Mouse (Mus musculus) kidney, postnatal 0 days (tissue): ENCODE measurements around the gene Znhit2. TPM values are rescaled to one million over a fixed set of nuclear protein-coding genes. Genes with fewer than 3 reads are reported as not detected.
A peak's percentile ranks its signal among the peaks of the same experiment; 100 is the strongest.

ENCODE experiments used
- ATAC-seq: fragments of 200-750 bp; cut with Nextera tagmentation; replicated peaks from 2 replicates; pipeline ENCODE4 v1.8.0; 2017; ENCODE audit warnings: low read depth, moderate number of reproducible peaks, moderate TSS enrichment, moderate library complexity; ENCODE audit not compliant: low FRiP score
- DNase-seq: peaks from one replicate; pipeline ENCODE4 v3.0.0-alpha.2; 2016; ENCODE audit warnings: low spot score
- H3K27ac ChIP-seq: fragments of 300-500 bp; sonication (generic); 2 replicates; pipeline ENCODE4 v1.5.1; 2014; ENCODE audit warnings: mild to moderate bottlenecking
- H3K27me3 ChIP-seq: fragments of 300-500 bp; sonication (generic); 2 replicates; pipeline ENCODE4 v1.6.1; 2014; ENCODE audit warnings: low read length, mixed read lengths; ENCODE audit not compliant: insufficient read depth
- H3K36me3 ChIP-seq: fragments of 300-500 bp; sonication (generic); 2 replicates; pipeline ENCODE4 v1.6.1; 2014; ENCODE audit warnings: low read length, mixed read lengths; ENCODE audit not compliant: insufficient read depth
- H3K4me1 ChIP-seq: fragments of 300-500 bp; sonication (generic); replicated peaks from 2 replicates; pipeline ENCODE4 v1.6.1; 2014; ENCODE audit warnings: antibody characterized with exemption, low read length, mixed read lengths; ENCODE audit not compliant: insufficient read depth
- H3K4me2 ChIP-seq: fragments of 300-500 bp; sonication (generic); 2 replicates; pipeline ENCODE4 v1.6.1; 2014; ENCODE audit warnings: mild to moderate bottlenecking, low read length, moderate library complexity, mixed read lengths
- H3K4me3 ChIP-seq: fragments of 300-500 bp; sonication (generic); replicated peaks from 2 replicates; pipeline ENCODE4 v1.5.1; 2014; ENCODE audit warnings: low read depth, low read length
- H3K9ac ChIP-seq: fragments of 300-500 bp; sonication (generic); 2 replicates; pipeline ENCODE4 v1.6.1; 2014; ENCODE audit warnings: low read depth, low read length
- H3K9me3 ChIP-seq: fragments of 300-500 bp; sonication (generic); replicated peaks from 2 replicates; pipeline ENCODE4 v1.6.1; 2016; ENCODE audit warnings: low read length, inconsistent platforms, mixed read lengths
- CTCF ChIP-seq: IDR thresholded peaks from 2 replicates; pipeline ENCODE4 v1.5.1; 2016; ENCODE audit warnings: antibody characterized with exemption, low read depth, mild to moderate bottlenecking, moderate library complexity
- WGBS: fragments of 180-500 bp; shearing (Covaris S2); extraction: QIAGEN DNeasy Blood & Tissue Kit; methylation state at CpG from one replicate; pipeline ENCODE4 v1.1.7; 2014; 5-methylcytosine and 5-hydroxymethylcytosine counted together
- polyA plus RNA-seq: library from polyadenylated mRNA; unstranded; fragments of >200 nt; fragmentation: Nextera tagmentation; extraction: Ambion mirVana; gene quantifications from 2 replicates; pipeline ENCODE4 v1.2.1, GENCODE M21; 2015

Gene Znhit2
- polyA plus RNA-seq, 1 experiment from 2014 or later: 47.6 TPM

DNA sequence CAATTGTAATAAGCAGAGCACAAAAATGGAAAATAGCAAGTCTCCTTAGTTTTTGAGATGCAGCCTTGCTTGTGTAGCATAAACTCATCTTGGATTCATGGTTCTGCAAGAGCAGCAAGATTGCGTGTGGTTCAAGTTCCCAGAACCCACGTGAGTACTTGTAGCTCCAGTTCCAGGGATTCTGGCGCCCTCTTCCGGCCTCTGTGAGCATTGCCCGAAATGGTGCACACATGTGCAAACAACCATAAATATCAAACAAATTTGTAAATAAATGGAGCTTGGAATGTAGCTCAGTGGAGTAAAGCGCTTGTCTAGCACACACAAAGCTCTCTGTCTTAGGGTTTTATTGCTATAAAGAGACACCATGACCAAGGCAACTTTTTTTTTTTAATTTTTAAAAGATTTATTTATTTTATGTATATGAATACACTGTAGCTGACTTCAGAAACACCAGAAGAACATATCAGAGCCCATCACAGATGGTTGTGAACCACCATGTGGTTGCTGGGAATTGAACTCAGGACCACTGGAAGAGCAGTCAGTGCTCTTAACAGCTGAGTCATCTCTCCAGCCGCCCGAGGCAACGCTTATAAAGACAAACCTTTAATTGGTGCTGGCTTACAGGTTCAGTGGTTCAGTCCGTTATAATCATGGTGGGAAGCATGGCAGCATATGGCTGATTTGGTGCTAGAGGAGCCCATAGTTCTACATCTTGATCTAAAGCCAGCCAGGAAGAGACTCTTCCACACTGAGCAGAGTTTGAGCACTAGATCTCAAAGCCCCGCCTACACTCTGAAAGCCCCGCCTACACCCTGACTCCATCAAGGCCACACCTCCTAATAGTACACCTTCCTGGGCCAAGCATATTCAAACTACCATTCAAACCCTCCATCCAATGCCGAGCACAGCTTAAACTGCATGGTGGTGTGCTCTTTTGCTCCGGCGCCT, 42.6 kb upstream of the Znhit2 start:
- peak; percentile 96 for TF ChIP-seq CTCF
- DNase-seq: peak; percentile 91
- H3K9ac ChIP-seq: no peak overlapping the region
- 26% methylated on average over 15 of the region's 15 CpGs for WGBS
- H3K27ac ChIP-seq: no peak overlapping the region
- no peak for ATAC-seq
- no peaks in the 10 kb centered on the region for H3K36me3 ChIP-seq
- no peaks in the 10 kb centered on the region for H3K9me3 ChIP-seq
- no peak overlapping the region for H3K4me2 ChIP-seq
- H3K27me3 ChIP-seq: no peaks in the 10 kb centered on the region
- no peak overlapping the region for H3K4me3 ChIP-seq
- H3K4me1 ChIP-seq: peaks cover 13% of the 10 kb centered on the region; the same call in 1 of the 2 replicates

GRCm38 (mm10) chr19:6020276-6020675, 40.7 kb upstream of the Znhit2 start:
- no peak overlapping the region for H3K4me2 ChIP-seq
- H3K27me3 ChIP-seq: no peaks in the 10 kb centered on the region
- peak; percentile 29 for TF ChIP-seq CTCF
- H3K9ac ChIP-seq: no peak overlapping the region
- DNase-seq (no peak), ATAC-seq (no peak)
- H3K36me3 ChIP-seq: no peaks in the 10 kb centered on the region
- H3K9me3 ChIP-seq: no peaks in the 10 kb centered on the region
- WGBS: 43% methylated on average over 3 of the region's 3 CpGs
- 0 out of 2 replicates have a peak, but pooled peaks cover 4% of the 10 kb centered on the region for H3K4me1 ChIP-seq
- H3K27ac ChIP-seq: no peak overlapping the region
- H3K4me3 ChIP-seq: no peak overlapping the region

GRCm38 (mm10) chr19:6023059-6023458, 37.9 kb upstream of the Znhit2 start:
- H3K27ac ChIP-seq: no peak overlapping the region

GRCm38 (mm10) chr19:6023930-6024329, 37.1 kb upstream of the Znhit2 start:
- H3K27ac ChIP-seq: no peak overlapping the region
- WGBS: 76% methylated on average over 7 of the region's 7 CpGs

More at GRCm38 (mm10) chr19:6023059-6023458, 37.9 kb upstream of the Znhit2 start:
- WGBS: 49% methylated on average over 8 of the region's 8 CpGs
- Histone ChIP-seq H3K4me2 (no peak overlapping the region), H3K27me3 (no peaks in the 10 kb centered on the region), H3K9ac (no peak overlapping the region), H3K36me3 (no peaks in the 10 kb centered on the region), H3K9me3 (no peaks in the 10 kb centered on the region), H3K4me3 (no peak overlapping the region), H3K4me1 (no peaks in the 10 kb centered on the region)
- no peak for TF ChIP-seq CTCF
- DNase-seq (no peak), ATAC-seq (no peak)

DNA sequence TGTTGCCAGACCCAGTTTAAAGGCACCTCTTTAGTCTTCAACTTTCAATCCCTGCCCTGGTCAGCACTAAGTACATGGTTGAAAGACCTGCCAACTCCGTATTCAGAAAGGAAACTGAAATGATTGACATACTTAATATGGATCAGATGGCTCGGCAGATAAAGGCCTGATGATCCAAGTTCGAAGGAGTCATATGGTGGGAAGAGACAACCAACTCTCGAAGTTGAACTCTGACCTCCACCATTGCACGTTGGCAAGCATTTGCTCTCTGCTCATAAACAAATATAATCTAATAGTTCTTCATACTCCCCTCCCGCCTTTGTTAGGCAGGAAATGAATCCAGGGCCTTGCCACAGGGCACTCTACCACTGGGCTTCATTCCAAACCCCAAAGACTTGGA, 32.0 kb upstream of the Znhit2 start:
- TF ChIP-seq CTCF: no peak
- Histone ChIP-seq H3K9me3 (no peaks in the 10 kb centered on the region), H3K36me3 (no peaks in the 10 kb centered on the region), H3K27me3 (no peaks in the 10 kb centered on the region), H3K9ac (no peak overlapping the region), H3K4me1 (no peaks in the 10 kb centered on the region), H3K4me2 (no peak overlapping the region), H3K4me3 (no peak overlapping the region), H3K27ac (no peak overlapping the region)
- 81% methylated on average over 6 of the region's 6 CpGs for WGBS
- ATAC-seq (no peak), DNase-seq (no peak)

More at GRCm38 (mm10) chr19:6023930-6024329, 37.1 kb upstream of the Znhit2 start:
- H3K4me3 ChIP-seq: no peak overlapping the region
- no peaks in the 10 kb centered on the region for H3K9me3 ChIP-seq
- H3K4me2 ChIP-seq: no peak overlapping the region
- TF ChIP-seq CTCF: no peak
- no peaks in the 10 kb centered on the region for H3K27me3 ChIP-seq
- no peak overlapping the region for H3K9ac ChIP-seq
- ATAC-seq (no peak), DNase-seq (no peak)
- no peaks in the 10 kb centered on the region for H3K36me3 ChIP-seq
- no peaks in the 10 kb centered on the region for H3K4me1 ChIP-seq

- TF ChIP-seq CTCF: no peak
- H3K36me3 ChIP-seq: no peaks in the 10 kb centered on the region
- no peak overlapping the region for H3K4me2 ChIP-seq
- no peaks in the 10 kb centered on the region for H3K9me3 ChIP-seq
- DNase-seq (no peak), ATAC-seq (no peak)
- H3K4me1 ChIP-seq: no peaks in the 10 kb centered on the region
- H3K27ac ChIP-seq: no peak overlapping the region
- no peak overlapping the region for H3K4me3 ChIP-seq
- WGBS: 82% methylated on average over 9 of the region's 9 CpGs
- H3K27me3 ChIP-seq: no peaks in the 10 kb centered on the region
- no peak overlapping the region for H3K9ac ChIP-seq
Observed at GRCm38 (mm10) chr19:6029426-6029825, 31.6 kb upstream of the Znhit2 start.
